Mouse (Mus musculus): ENCODE measurements around the gene Map3k9.

The Map3k9 gene

DNA sequence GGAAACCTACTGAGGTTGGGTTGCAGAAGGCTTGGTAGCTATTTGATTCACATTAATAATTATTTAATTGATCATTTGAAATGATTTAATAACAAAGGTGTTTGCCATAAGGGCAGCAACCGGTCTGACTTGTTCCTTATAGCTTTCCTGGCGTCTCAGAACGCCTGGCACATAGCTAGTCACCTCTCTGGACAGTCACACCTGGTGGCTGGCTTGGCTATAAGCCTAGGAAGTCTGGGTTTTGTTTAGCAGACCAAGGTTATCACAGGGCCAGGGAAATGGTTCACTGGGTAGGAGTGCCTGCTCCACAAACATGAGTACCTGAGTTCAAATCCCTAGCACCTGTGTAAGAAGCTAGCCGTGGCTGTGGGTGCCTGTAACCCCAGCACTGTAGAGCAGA is 2.3 kb upstream of the Map3k9 start:
- peak; percentile 43 for DNase-seq

GRCm38 (mm10) chr12:81782606-81783005 is 1.6 kb upstream of the Map3k9 start:
- DNase-seq: no peak

- peak; percentile 39 for DNase-seq
These were observed 493 bp downstream of the Map3k9 start for GRCm38 (mm10) chr12:81780271-81781093.

- DNase-seq: peak; percentile 69
These were observed 1.1 kb downstream of the Map3k9 start for GRCm38 (mm10) chr12:81779831-81780230.

- no peak for DNase-seq
These were observed 4.8 kb downstream of the Map3k9 start for GRCm38 (mm10) chr12:81776191-81776590.

- DNase-seq: no peak
These were observed 5.3 kb downstream of the Map3k9 start for GRCm38 (mm10) chr12:81775641-81776040.

DNA sequence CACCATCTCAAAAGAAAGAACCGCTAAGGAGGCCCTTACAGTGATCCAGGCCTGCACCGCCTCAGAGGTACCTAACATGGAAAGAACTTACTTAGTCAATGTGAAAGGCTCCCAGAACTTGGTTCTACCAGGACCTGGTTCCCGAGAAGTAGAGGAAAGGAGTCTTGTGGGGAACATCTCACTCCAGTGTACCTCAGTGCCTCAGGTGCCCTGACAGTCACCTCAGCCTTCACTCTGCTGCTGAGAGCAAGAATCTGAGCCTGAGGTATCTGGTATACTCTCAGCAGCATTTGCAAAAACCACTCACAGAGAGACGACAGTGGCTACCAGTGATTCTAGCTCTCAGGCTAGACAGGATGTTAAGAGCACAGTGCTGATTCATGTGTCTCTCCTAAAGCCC is 6.8 kb downstream of the Map3k9 start:
- DNase-seq: no peak

GRCm38 (mm10) chr12:81769458-81769857 is 11.5 kb downstream of the Map3k9 start:
- no peak for DNase-seq

- no peak for DNase-seq
These were observed 15.6 kb downstream of the Map3k9 start for GRCm38 (mm10) chr12:81765386-81765785.

DNA sequence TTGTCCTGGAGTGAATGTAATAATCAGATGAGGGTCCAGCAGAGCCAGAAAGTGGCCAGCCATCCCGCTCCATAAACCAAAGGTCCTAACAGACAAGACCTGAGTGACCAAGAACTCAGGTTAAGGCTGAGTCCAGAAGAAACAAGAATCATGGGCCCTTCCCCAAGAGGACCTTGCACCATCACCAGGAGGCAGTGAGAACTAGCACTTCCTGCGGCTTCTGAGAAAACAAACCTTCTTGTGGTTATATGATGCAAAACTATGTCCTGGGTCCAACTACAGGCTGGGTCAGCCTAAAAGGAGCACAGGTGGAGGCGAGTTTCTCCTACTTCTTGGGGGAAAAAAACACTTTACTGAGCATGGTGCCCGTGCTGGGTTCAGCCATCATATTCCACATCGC is 16.6 kb downstream of the Map3k9 start:
- DNase-seq: no peak

GRCm38 (mm10) chr12:81754651-81755050 is 26.3 kb downstream of the Map3k9 start:
- peak; percentile 17 for DNase-seq

DNA sequence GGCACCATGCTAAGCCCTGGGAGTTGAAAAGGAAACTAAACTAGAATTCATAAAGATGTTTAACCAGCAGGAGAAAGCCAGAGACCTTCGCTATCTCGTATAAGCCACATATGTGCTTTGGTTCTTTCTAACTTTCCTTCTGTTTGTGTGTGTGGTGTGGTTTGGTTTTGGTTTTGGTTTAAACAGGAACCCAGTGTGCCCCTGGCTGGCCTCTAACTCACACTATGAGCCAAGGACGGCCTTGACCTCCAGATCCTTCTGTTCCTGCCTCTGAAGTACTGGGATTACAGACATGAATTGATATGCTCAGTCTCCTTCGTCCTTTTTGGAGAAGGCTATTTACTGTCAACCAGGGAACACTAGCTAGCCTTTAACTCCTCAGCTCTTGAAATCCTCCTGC is 29.9 kb downstream of the Map3k9 start:
- no peak for DNase-seq

DNA sequence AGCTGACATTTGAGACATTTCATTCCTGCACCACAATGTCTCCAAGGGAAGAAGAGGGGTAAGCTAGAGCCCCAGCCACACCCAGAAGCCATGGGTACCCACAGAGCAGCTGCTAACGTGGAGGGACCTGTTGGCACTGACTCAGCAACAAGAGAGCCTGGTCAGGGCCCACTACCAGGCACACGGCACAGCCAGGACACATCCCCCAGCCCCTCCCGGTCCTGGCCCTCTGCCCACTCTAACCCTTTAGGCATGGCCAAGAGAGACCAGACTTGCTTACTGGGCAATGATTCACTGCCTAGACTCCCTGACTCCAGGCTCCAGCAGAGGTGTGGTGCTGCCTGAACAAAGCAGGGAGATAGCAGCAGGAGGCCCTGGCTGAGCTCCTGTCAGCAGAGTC is 32.1 kb downstream of the Map3k9 start:
- DNase-seq: no peak

- DNase-seq: no peak
These were observed 32.9 kb downstream of the Map3k9 start for GRCm38 (mm10) chr12:81748021-81748576.

DNA sequence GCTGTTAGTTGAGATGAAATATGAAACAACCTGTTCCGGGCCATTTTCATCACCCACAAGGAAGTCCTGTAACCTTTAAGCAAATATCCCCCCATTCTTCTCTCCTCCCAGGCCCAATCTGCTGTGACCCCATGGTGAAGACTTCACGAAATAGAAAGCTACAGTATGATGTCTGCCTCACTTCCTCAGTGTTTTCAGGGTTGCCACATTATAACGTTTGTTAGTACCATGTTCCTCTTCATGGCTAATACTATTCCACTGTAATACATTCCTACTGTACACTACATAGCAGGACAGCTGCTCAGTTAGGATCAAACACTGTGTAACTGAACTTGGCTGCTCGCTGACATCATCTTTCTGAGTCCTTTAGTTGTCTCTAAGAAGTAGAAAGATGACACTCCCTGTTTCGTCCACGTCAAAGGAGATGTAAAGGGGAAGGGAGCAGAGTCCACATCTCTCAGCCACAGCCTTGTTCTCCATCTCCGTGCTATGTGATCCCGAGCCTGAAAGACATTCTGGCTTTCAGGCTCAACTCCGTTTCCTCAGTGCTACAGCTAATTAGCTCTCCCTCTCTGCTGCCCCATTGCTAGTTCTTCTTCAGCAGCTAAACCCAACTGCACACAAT is 34.5 kb downstream of the Map3k9 start:
- no peak for DNase-seq

GRCm38 (mm10) chr12:81735246-81736070 is 45.5 kb downstream of the Map3k9 start:
- DNase-seq: no peak

GRCm38 (mm10) chr12:81726246-81726822 is 54.6 kb downstream of the Map3k9 start:
- no peak for DNase-seq

DNA sequence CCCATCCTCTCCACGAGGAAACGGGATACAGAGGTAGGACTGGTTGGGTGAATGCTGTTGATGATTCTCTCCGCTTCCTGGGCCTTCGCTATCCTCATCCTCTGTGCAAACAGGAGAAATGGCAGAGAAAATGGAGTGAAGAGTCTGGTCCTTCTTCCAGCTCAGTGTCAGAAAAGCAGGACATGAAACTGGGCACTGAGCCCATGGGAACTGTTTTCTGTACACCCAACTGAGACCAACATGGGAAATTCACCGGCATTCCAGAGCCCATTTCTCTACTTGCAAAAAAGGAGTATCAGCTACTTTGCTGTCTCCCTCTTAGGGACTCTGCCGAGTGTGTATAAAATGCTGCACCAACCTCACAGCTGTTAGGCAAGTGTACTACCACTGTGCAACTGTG is 56.2 kb downstream of the Map3k9 start:
- DNase-seq: no peak

GRCm38 (mm10) chr12:81723375-81723774 is 57.6 kb downstream of the Map3k9 start:
- no peak for DNase-seq

GRCm38 (mm10) chr12:81719715-81720114 is 61.3 kb downstream of the Map3k9 start:
- DNase-seq: no peak

DNA sequence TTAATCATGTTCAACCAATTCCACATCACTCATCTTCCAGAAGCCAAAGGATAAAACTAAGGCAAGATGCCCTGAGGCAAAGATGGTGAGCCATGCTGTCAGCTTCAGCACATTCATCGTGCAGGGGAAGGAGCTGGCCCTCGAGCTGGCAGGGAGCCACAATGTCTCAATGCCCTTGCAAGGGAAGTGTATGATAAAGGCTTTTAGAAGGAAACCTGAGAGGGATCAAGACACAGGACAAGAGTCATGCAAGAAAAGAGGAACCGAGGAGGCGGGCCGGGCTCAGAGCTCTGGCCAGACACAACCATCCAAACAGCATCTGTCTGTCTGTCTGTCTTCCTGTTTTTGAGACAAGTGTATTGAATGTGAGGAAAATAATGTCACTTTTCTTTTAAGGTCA is 61.8 kb downstream of the Map3k9 start:
- DNase-seq: peak; percentile 8

GRCm38 (mm10) chr12:81712618-81713017 is 68.4 kb downstream of the Map3k9 start:
- DNase-seq: no peak

DNA sequence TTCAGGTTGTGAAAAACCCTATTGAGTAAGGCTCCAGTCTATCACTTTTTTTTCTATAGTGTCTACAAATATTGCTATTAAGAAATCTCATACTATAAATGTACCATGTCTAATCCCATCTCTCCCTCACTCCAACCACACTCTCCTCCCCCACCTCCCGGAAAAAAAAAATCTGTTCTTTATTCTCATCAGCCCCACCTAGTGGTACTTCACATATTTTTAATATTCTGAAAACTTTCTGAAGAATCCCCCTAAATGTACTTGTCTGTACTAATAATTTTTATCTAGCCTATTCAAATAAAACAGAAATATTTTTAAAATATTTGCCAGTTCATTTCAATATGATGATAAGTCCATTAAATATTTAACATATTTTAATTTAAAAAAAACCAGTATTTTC is 78.1 kb downstream of the Map3k9 start:
- no peak for DNase-seq
